Mouse (Mus musculus): ENCODE data around the gene Lrrc74a. TPM values are rescaled to one million over a fixed set of nuclear protein-coding genes. Genes with fewer than 3 reads are reported as not detected.

The Lrrc74a gene
- polyA plus RNA-seq, 1 experiment: not detected

- no peak for TF ChIP-seq MYOG (IDR thresholded peaks at IDR 0.05; ENCODE audit: control insufficient read depth in 1 of 3, insufficient read depth in 1 of 3, insufficient read length in 2 of 3, low read depth in 2 of 3)
- no peak for TF ChIP-seq USF1 (IDR thresholded peaks at IDR 0.05; ENCODE audit: low read depth)
- TF ChIP-seq POLR2A (IDR thresholded peaks at IDR 0.05; ENCODE audit: insufficient read length, low read depth): no peak
- no peak for TF ChIP-seq REST (IDR thresholded peaks at IDR 0.05; ENCODE audit: insufficient read depth, insufficient read length)
- no peak for TF ChIP-seq MYOD1 (IDR thresholded peaks at IDR 0.05; ENCODE audit: control insufficient read depth in 1 of 3, insufficient read length in 2 of 3, low read depth in 2 of 3)
- no peak for TF ChIP-seq E2F4 (IDR thresholded peaks at IDR 0.05; ENCODE audit: insufficient read depth)
- TF ChIP-seq CEBPB (IDR thresholded peaks at IDR 0.05; ENCODE audit: insufficient read depth, poor library complexity, severe bottlenecking): no peak
- TF ChIP-seq TCF3 (IDR thresholded peaks at IDR 0.05; ENCODE audit: insufficient read length, low read depth): no peak
- no peak for TF ChIP-seq SRF (IDR thresholded peaks at IDR 0.05; ENCODE audit: control insufficient read depth, insufficient read length, low read depth)
- TF ChIP-seq TCF12 (IDR thresholded peaks at IDR 0.05; ENCODE audit: insufficient read depth, poor library complexity, severe bottlenecking): no peak
- TF ChIP-seq MAX (IDR thresholded peaks at IDR 0.05; ENCODE audit: low read depth): no peak
- no peak for TF ChIP-seq POLR2AphosphoS2 (IDR thresholded peaks at IDR 0.05; ENCODE audit: insufficient read length, low read depth)
- no peak overlapping the region for H3ac ChIP-seq (ENCODE audit: control insufficient read depth, insufficient read length)
- H3K36me3 ChIP-seq (ENCODE audit: control insufficient read depth, insufficient read depth): no peaks in the 10 kb centered on the region
- no peak overlapping the region for H3K4me3 ChIP-seq
- H3K79me2 ChIP-seq (ENCODE audit: control insufficient read depth, insufficient read depth): no peaks in the 10 kb centered on the region
- no peaks in the 10 kb centered on the region for H3K27me3 ChIP-seq (ENCODE audit: control insufficient read depth, insufficient read depth, insufficient read length)
- no peak overlapping the region for H3K4me2 ChIP-seq (ENCODE audit: low read depth)
Observed at GRCm38 (mm10) chr12:86796351-86796750, 62.2 kb downstream of the Lrrc74a start.

- H3ac ChIP-seq (ENCODE audit: control insufficient read depth, insufficient read length): no peak overlapping the region
- TF ChIP-seq REST (IDR thresholded peaks at IDR 0.05; ENCODE audit: insufficient read depth, insufficient read length): no peak
- TF ChIP-seq MAX (IDR thresholded peaks at IDR 0.05; ENCODE audit: low read depth): no peak
- no peak overlapping the region for H3K4me3 ChIP-seq
- no peaks in the 10 kb centered on the region for H3K36me3 ChIP-seq (ENCODE audit: control insufficient read depth, insufficient read depth)
- H3K79me2 ChIP-seq (ENCODE audit: control insufficient read depth, insufficient read depth): no peaks in the 10 kb centered on the region
- no peaks in the 10 kb centered on the region for H3K27me3 ChIP-seq (ENCODE audit: control insufficient read depth, insufficient read depth, insufficient read length)
- no peak overlapping the region for H3K4me2 ChIP-seq (ENCODE audit: low read depth)
Observed at GRCm38 (mm10) chr12:86797771-86798170, 63.6 kb downstream of the Lrrc74a start.

GRCm38 (mm10) chr12:86798773-86799540 is 64.8 kb downstream of the Lrrc74a start:
- Histone ChIP-seq H3K79me2 (ENCODE audit: control insufficient read depth, insufficient read depth) (no peaks in the 10 kb centered on the region), H3K4me3 (peak overlapping the region; percentile 26), H3K27me3 (ENCODE audit: control insufficient read depth, insufficient read depth, insufficient read length) (no peaks in the 10 kb centered on the region), H3ac (ENCODE audit: control insufficient read depth, insufficient read length) (no peak overlapping the region), H3K4me2 (ENCODE audit: low read depth) (peak overlapping the region; percentile 100), H3K36me3 (ENCODE audit: control insufficient read depth, insufficient read depth) (no peaks in the 10 kb centered on the region)
- TF ChIP-seq SRF (IDR thresholded peaks at IDR 0.05; ENCODE audit: control insufficient read depth, insufficient read length, low read depth) (peak; percentile 29), POLR2AphosphoS2 (IDR thresholded peaks at IDR 0.05; ENCODE audit: insufficient read length, low read depth) (peak; percentile 40), POLR2A (IDR thresholded peaks at IDR 0.05; ENCODE audit: insufficient read length, low read depth) (peak; percentile 43), CEBPB (IDR thresholded peaks at IDR 0.05; ENCODE audit: insufficient read depth, poor library complexity, severe bottlenecking) (no peak), TCF12 (IDR thresholded peaks at IDR 0.05; ENCODE audit: insufficient read depth, poor library complexity, severe bottlenecking) (no peak), MYOD1 (IDR thresholded peaks at IDR 0.05; ENCODE audit: control insufficient read depth in 1 of 3, insufficient read length in 2 of 3, low read depth in 2 of 3) (peak in 2 of 3 experiments; percentile 6 to 53), USF1 (IDR thresholded peaks at IDR 0.05; ENCODE audit: low read depth) (no peak), REST (IDR thresholded peaks at IDR 0.05; ENCODE audit: insufficient read depth, insufficient read length) (no peak), MAX (IDR thresholded peaks at IDR 0.05; ENCODE audit: low read depth) (no peak), MYOG (IDR thresholded peaks at IDR 0.05; ENCODE audit: control insufficient read depth in 1 of 3, insufficient read depth in 1 of 3, insufficient read length in 2 of 3, low read depth in 2 of 3) (peak in 1 of 3 experiments; percentile 16)

- TF ChIP-seq MAX (IDR thresholded peaks at IDR 0.05; ENCODE audit: low read depth) (no peak), POLR2AphosphoS2 (IDR thresholded peaks at IDR 0.05; ENCODE audit: insufficient read length, low read depth) (no peak), CEBPB (IDR thresholded peaks at IDR 0.05; ENCODE audit: insufficient read depth, poor library complexity, severe bottlenecking) (no peak), TCF12 (IDR thresholded peaks at IDR 0.05; ENCODE audit: insufficient read depth, poor library complexity, severe bottlenecking) (no peak), REST (IDR thresholded peaks at IDR 0.05; ENCODE audit: insufficient read depth, insufficient read length) (no peak), TCF3 (IDR thresholded peaks at IDR 0.05; ENCODE audit: insufficient read length, low read depth) (no peak), MYOD1 (IDR thresholded peaks at IDR 0.05; ENCODE audit: control insufficient read depth in 1 of 3, insufficient read length in 2 of 3, low read depth in 2 of 3) (no peak), USF1 (IDR thresholded peaks at IDR 0.05; ENCODE audit: low read depth) (no peak), SRF (IDR thresholded peaks at IDR 0.05; ENCODE audit: control insufficient read depth, insufficient read length, low read depth) (no peak), POLR2A (IDR thresholded peaks at IDR 0.05; ENCODE audit: insufficient read length, low read depth) (no peak), MYOG (IDR thresholded peaks at IDR 0.05; ENCODE audit: control insufficient read depth in 1 of 3, insufficient read depth in 1 of 3, insufficient read length in 2 of 3, low read depth in 2 of 3) (no peak), E2F4 (IDR thresholded peaks at IDR 0.05; ENCODE audit: insufficient read depth) (no peak)
- H3K27me3 ChIP-seq (ENCODE audit: control insufficient read depth, insufficient read depth, insufficient read length): no peaks in the 10 kb centered on the region
- no peak overlapping the region for H3ac ChIP-seq (ENCODE audit: control insufficient read depth, insufficient read length)
- peak overlapping the region; percentile 100 for H3K4me2 ChIP-seq (ENCODE audit: low read depth)
- H3K36me3 ChIP-seq (ENCODE audit: control insufficient read depth, insufficient read depth): no peaks in the 10 kb centered on the region
- peak overlapping the region; percentile 26 for H3K4me3 ChIP-seq
- H3K79me2 ChIP-seq (ENCODE audit: control insufficient read depth, insufficient read depth): no peaks in the 10 kb centered on the region
Observed at GRCm38 (mm10) chr12:86799786-86800185, 65.6 kb downstream of the Lrrc74a start.

Data from myocyte (in vitro differentiated cells).